Mouse (Mus musculus): ENCODE results near the gene Gars.

Gars gene

GRCm38 (mm10) chr6:55038671-55039445 lies 1.1 kb downstream of the Gars start:
- peak; percentile 25 for DNase-seq (ENCODE audit: low spot score)

- DNase-seq (ENCODE audit: low spot score), result no peak
These were observed 1.6 kb downstream of the Gars start for GRCm38 (mm10) chr6:55039446-55039783.

- no peak for DNase-seq (ENCODE audit: low spot score)
These were observed 2.2 kb downstream of the Gars start for GRCm38 (mm10) chr6:55040031-55040430.

- no peak for DNase-seq (ENCODE audit: low spot score)
These were observed 5.4 kb downstream of the Gars start for GRCm38 (mm10) chr6:55043206-55043605.

- DNase-seq (ENCODE audit: low spot score), result no peak
These were observed 6.7 kb downstream of the Gars start for GRCm38 (mm10) chr6:55044542-55044941.

GRCm38 (mm10) chr6:55045326-55045725 lies 7.5 kb downstream of the Gars start:
- no peak for DNase-seq (ENCODE audit: low spot score)

- DNase-seq (ENCODE audit: low spot score), result no peak
These were observed 11.4 kb downstream of the Gars start for GRCm38 (mm10) chr6:55049186-55049585.

GRCm38 (mm10) chr6:55054491-55054890 lies 16.7 kb downstream of the Gars start:
- no peak for DNase-seq (ENCODE audit: low spot score)

GRCm38 (mm10) chr6:55057427-55057826 lies 19.6 kb downstream of the Gars start:
- no peak for DNase-seq (ENCODE audit: low spot score)

GRCm38 (mm10) chr6:55060241-55060825 lies 22.5 kb downstream of the Gars start:
- no peak for DNase-seq (ENCODE audit: low spot score)

- no peak for DNase-seq (ENCODE audit: low spot score)
These were observed 23.5 kb downstream of the Gars start for GRCm38 (mm10) chr6:55061328-55061727.

- no peak for DNase-seq (ENCODE audit: low spot score)
These were observed 24.4 kb downstream of the Gars start for GRCm38 (mm10) chr6:55062200-55062599.

- DNase-seq (ENCODE audit: low spot score), result no peak
These were observed 26.1 kb downstream of the Gars start for GRCm38 (mm10) chr6:55063793-55064476.

- DNase-seq (ENCODE audit: low spot score), result no peak
These were observed 26.6 kb downstream of the Gars start for GRCm38 (mm10) chr6:55064477-55064827.

GRCm38 (mm10) chr6:55065903-55066302 lies 28.1 kb downstream of the Gars start:
- no peak for DNase-seq (ENCODE audit: low spot score)

GRCm38 (mm10) chr6:55076561-55077255 lies 38.9 kb downstream of the Gars start:
- DNase-seq (ENCODE audit: low spot score), result no peak

- no peak for DNase-seq (ENCODE audit: low spot score)
These were observed 43.6 kb downstream of the Gars start for GRCm38 (mm10) chr6:55081379-55081778.

- DNase-seq (ENCODE audit: low spot score), result no peak
These were observed 44.6 kb downstream of the Gars start for GRCm38 (mm10) chr6:55082261-55083051.

- DNase-seq (ENCODE audit: low spot score), result no peak
These were observed 49.5 kb downstream of the Gars start for GRCm38 (mm10) chr6:55087355-55087754.

- no peak for DNase-seq (ENCODE audit: low spot score)
These were observed 52.8 kb downstream of the Gars start for GRCm38 (mm10) chr6:55090639-55091038.

- DNase-seq (ENCODE audit: low spot score), result no peak
These were observed 53.6 kb downstream of the Gars start for GRCm38 (mm10) chr6:55091396-55091795.

Measured in spleen, adult 12 weeks (tissue).